ENCODE assay signal across 19 mouse cellular contexts in genomic region chr5:126597786-126598330, GRCm38 (mm10).
DNase-seq lines count a peak whose midpoint lies in the region; ATAC-seq lines count a peak whose summit lies in the region.
"Had no signal": no experiment of that assay in that cellular context is flagged by ENCODE, and none has a peak within 500 bp of the region (broad histone marks: within the 10 kb centered on the region; RNA-seq: fewer than 3 reads in every experiment).

No protein-coding gene starts in this region.

- no peak overlapping the region for H3K9ac ChIP-seq in hindbrain, embryonic 16.5 days (ENCODE audit: low read depth, low read length)
- H3K9ac ChIP-seq: heart, embryonic 12.5 days; hindbrain, embryonic 15.5 days; limb, embryonic 12.5 days; neural tube, embryonic 12.5 days had no signal

- H3K9me3 ChIP-seq in hindbrain, embryonic 10.5 days = peaks cover 3% of the 10 kb centered on the region; the same call in 1 of the 2 replicates
- H3K9me3 ChIP-seq in hindbrain, embryonic 16.5 days (ENCODE audit: control insufficient read depth, low read length) = no peaks in the 10 kb centered on the region
- H3K9me3 ChIP-seq: forebrain, embryonic 10.5 days; hindbrain, embryonic 15.5 days had no signal

- peaks cover 3% of the 10 kb centered on the region; the same call in 1 of the 2 replicates for H3K4me1 ChIP-seq in hindbrain, embryonic 10.5 days (replicated peaks)
- no peaks in the 10 kb centered on the region for H3K4me1 ChIP-seq in hindbrain, embryonic 16.5 days (ENCODE audit: control insufficient read depth, insufficient read depth, low read depth, low read length)
- H3K4me1 ChIP-seq: forebrain, embryonic 10.5 days; heart, embryonic 12.5 days; limb, embryonic 12.5 days; neural tube, embryonic 12.5 days had no signal

- DNase-seq in hindbrain, embryonic 10.5 days (ENCODE audit: low spot score) = peak; percentile 30
- DNase-seq in retina, postnatal 1 day = peak; percentile 40
- no peak for DNase-seq in retina, embryonic 14.5 days (ENCODE audit: low spot score)
- DNase-seq in embryo, embryonic 9.5 days (ENCODE audit: extremely low spot score) = peak; percentile 2
- DNase-seq in cerebellum, postnatal 36 days = no peak
- no peak for DNase-seq in thymus, postnatal 36 days
- DNase-seq: adrenal gland, adult 8-10 months; B cell, adult 2 months; cerebellum, adult 9-11 months; gastrocnemius, adult 2 months; lung, postnatal 14 days; thymus, postnatal 4 days had no signal

- ATAC-seq in hindbrain, embryonic 16.5 days = no peak
- ATAC-seq: intestine, postnatal 0 days had no signal

- H3K27ac ChIP-seq in hindbrain, embryonic 10.5 days = no peak overlapping the region
- no peak overlapping the region for H3K27ac ChIP-seq in hindbrain, embryonic 16.5 days (ENCODE audit: low read depth, low read length)
- H3K27ac ChIP-seq: forebrain, embryonic 10.5 days; gastrocnemius, adult 2 months; hindbrain, embryonic 15.5 days; limb, embryonic 12.5 days; neural tube, embryonic 12.5 days had no signal

- no peak overlapping the region for H3K4me3 ChIP-seq in hindbrain, embryonic 10.5 days
- H3K4me3 ChIP-seq in hindbrain, embryonic 16.5 days (ENCODE audit: low read length) = no peak overlapping the region
- H3K4me3 ChIP-seq: forebrain, embryonic 10.5 days; gastrocnemius, adult 2 months; heart, embryonic 12.5 days; hindbrain, embryonic 15.5 days; limb, embryonic 12.5 days; neural tube, embryonic 12.5 days had no signal

- H3K4me2 ChIP-seq in hindbrain, embryonic 16.5 days (ENCODE audit: low read length) = no peak overlapping the region
- H3K4me2 ChIP-seq: heart, embryonic 12.5 days; hindbrain, embryonic 15.5 days; limb, embryonic 12.5 days; neural tube, embryonic 12.5 days had no signal

- H3K27me3 ChIP-seq in hindbrain, embryonic 10.5 days (ENCODE audit: insufficient read depth, poor library complexity, severe bottlenecking) = no peaks in the 10 kb centered on the region
- H3K27me3 ChIP-seq in hindbrain, embryonic 16.5 days (replicated peaks; ENCODE audit: control insufficient read depth, insufficient read depth, low read length) = no peaks in the 10 kb centered on the region
- H3K27me3 ChIP-seq: heart, embryonic 12.5 days; hindbrain, embryonic 15.5 days; limb, embryonic 12.5 days; neural tube, embryonic 12.5 days had no signal

- WGBS in hindbrain, embryonic 10.5 days = 55% methylated on average over 12 of the region's 12 CpGs
- WGBS in hindbrain, embryonic 16.5 days = 51% methylated on average over 12 of the region's 12 CpGs

- no peaks in the 10 kb centered on the region for H3K36me3 ChIP-seq in hindbrain, embryonic 10.5 days
- no peaks in the 10 kb centered on the region for H3K36me3 ChIP-seq in hindbrain, embryonic 16.5 days (ENCODE audit: control insufficient read depth, insufficient read depth, low read length)
- H3K36me3 ChIP-seq: forebrain, embryonic 10.5 days; heart, embryonic 12.5 days; hindbrain, embryonic 15.5 days; limb, embryonic 12.5 days; neural tube, embryonic 12.5 days had no signal

Comparison
In these comparisons a context has a peak if more than half of its experiments do, and no peak if none do; other contexts are left out.
1. DNase-seq: peak in hindbrain, embryonic 10.5 days (single experiment), retina, postnatal 1 day (single experiment) and embryo, embryonic 9.5 days (single experiment); none in retina, embryonic 14.5 days (single experiment), cerebellum, postnatal 36 days (0 of 2) and thymus, postnatal 36 days (0 of 2).